In the genomic region with DNA sequence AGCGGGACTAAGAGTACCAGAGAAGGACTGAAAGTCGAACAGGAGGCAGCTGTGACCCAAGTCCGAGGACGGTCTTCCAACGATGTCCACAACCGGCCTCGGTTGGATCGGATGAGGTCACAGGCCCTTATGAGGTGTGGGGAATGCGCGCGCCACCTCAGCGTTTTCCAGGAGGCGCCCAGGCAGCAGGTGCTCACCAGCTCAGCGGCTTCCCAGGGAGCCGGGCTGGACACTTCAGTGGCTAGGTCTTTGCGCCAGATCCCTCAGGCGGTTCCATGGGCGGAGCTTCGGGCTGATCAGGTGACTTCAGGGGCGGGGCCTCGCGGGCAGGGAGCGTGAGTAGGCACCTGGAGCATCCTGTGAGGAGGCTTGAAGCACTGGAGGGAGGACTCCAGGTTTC, we compare ENCODE assay signal across 8 mouse cellular contexts. TPM values are rescaled to one million over a fixed set of nuclear protein-coding genes. Genes with fewer than 3 reads are reported as not detected.
DNase-seq lines count a peak whose midpoint lies in the region; ATAC-seq lines count a peak whose summit lies in the region.

Gm11639 (plus strand) TSS at position 160 of the 400 bp plus-strand sequence.

- 26% methylated on average over 23 of the region's 23 CpGs for WGBS in midbrain, embryonic 10.5 days
- WGBS in midbrain, embryonic 11.5 days = 29% methylated on average over 23 of the region's 23 CpGs
- WGBS in forebrain, embryonic 11.5 days = 28% methylated on average over 23 of the region's 23 CpGs
- WGBS in limb, embryonic 10.5 days = 21% methylated on average over 23 of the region's 23 CpGs
- WGBS in midbrain, embryonic 16.5 days = 27% methylated on average over 23 of the region's 23 CpGs

- no peaks in the 10 kb centered on the region for H3K36me3 ChIP-seq in midbrain, embryonic 10.5 days
- no peaks in the 10 kb centered on the region for H3K36me3 ChIP-seq in midbrain, embryonic 11.5 days (ENCODE audit: control insufficient read depth, insufficient read depth, low read length)
- H3K36me3 ChIP-seq in forebrain, embryonic 11.5 days (ENCODE audit: control insufficient read depth, insufficient read depth, low read length) = no peaks in the 10 kb centered on the region
- no peaks in the 10 kb centered on the region for H3K36me3 ChIP-seq in limb, embryonic 10.5 days
- H3K36me3 ChIP-seq in midbrain, embryonic 16.5 days (ENCODE audit: control insufficient read depth, insufficient read depth, low read length) = no peaks in the 10 kb centered on the region

- H3K9ac ChIP-seq in midbrain, embryonic 11.5 days (ENCODE audit: low read length) = no peak within 1 kb of the TSS
- H3K9ac ChIP-seq in forebrain, embryonic 11.5 days (ENCODE audit: low read length) = no peak within 1 kb of the TSS
- H3K9ac ChIP-seq in midbrain, embryonic 16.5 days (ENCODE audit: low read depth, low read length) = no peak within 1 kb of the TSS

- H3K9me3 ChIP-seq in midbrain, embryonic 10.5 days (replicated peaks) = no peaks in the 10 kb centered on the region
- no peaks in the 10 kb centered on the region for H3K9me3 ChIP-seq in midbrain, embryonic 11.5 days (ENCODE audit: control insufficient read depth, low read length)
- no peaks in the 10 kb centered on the region for H3K9me3 ChIP-seq in forebrain, embryonic 11.5 days (ENCODE audit: control insufficient read depth, low read length)
- H3K9me3 ChIP-seq in limb, embryonic 10.5 days (replicated peaks) = no peaks in the 10 kb centered on the region
- no peaks in the 10 kb centered on the region for H3K9me3 ChIP-seq in midbrain, embryonic 16.5 days (replicated peaks; ENCODE audit: control insufficient read depth, low read length, poor library complexity, severe bottlenecking)

- peak within 1 kb of the TSS; percentile 37 for H3K4me3 ChIP-seq in midbrain, embryonic 10.5 days
- H3K4me3 ChIP-seq in midbrain, embryonic 11.5 days (ENCODE audit: low read depth, low read length) = no peak within 1 kb of the TSS
- no peak within 1 kb of the TSS for H3K4me3 ChIP-seq in forebrain, embryonic 11.5 days (ENCODE audit: low read depth, low read length)
- H3K4me3 ChIP-seq in limb, embryonic 10.5 days = peak within 1 kb of the TSS; percentile 32
- peak within 1 kb of the TSS; percentile 10; the same call in 1 of the 2 replicates for H3K4me3 ChIP-seq in midbrain, embryonic 16.5 days (ENCODE audit: low read depth, low read length)

- no peak for ATAC-seq in midbrain, embryonic 11.5 days (ENCODE audit: low FRiP score)
- ATAC-seq in forebrain, embryonic 11.5 days (replicated peaks; ENCODE audit: low FRiP score) = no peak
- ATAC-seq in midbrain, embryonic 16.5 days = no peak
- ATAC-seq in cerebellum, adult (ENCODE audit: insufficient number of reproducible peaks, low FRiP score, low TSS enrichment) = no peak

- no peaks in the 10 kb centered on the region for H3K27me3 ChIP-seq in midbrain, embryonic 10.5 days (ENCODE audit: low read depth, poor library complexity, severe bottlenecking)
- no peaks in the 10 kb centered on the region for H3K27me3 ChIP-seq in midbrain, embryonic 11.5 days (ENCODE audit: control insufficient read depth, insufficient read depth, low read length)
- H3K27me3 ChIP-seq in forebrain, embryonic 11.5 days (ENCODE audit: control insufficient read depth, insufficient read depth, low read length) = no peaks in the 10 kb centered on the region
- H3K27me3 ChIP-seq in limb, embryonic 10.5 days (ENCODE audit: low read depth, poor library complexity, severe bottlenecking) = peaks cover 8% of the 10 kb centered on the region
- H3K27me3 ChIP-seq in midbrain, embryonic 16.5 days (ENCODE audit: control insufficient read depth, insufficient read depth, low read depth, low read length) = no peaks in the 10 kb centered on the region

- peak; percentile 27 for DNase-seq in midbrain, embryonic 10.5 days (ENCODE audit: low spot score)
- no peak for DNase-seq in midbrain, embryonic 11.5 days (ENCODE audit: low spot score, missing footprints)
- peak; percentile 57 for DNase-seq in forebrain, embryonic 11.5 days (ENCODE audit: low spot score)
- peak; percentile 38 for DNase-seq in limb, embryonic 10.5 days (ENCODE audit: low spot score)
- DNase-seq in right cerebral cortex, postnatal 4 days = no peak
- no peak for DNase-seq in MN1 (ENCODE audit: low spot score)

- no peak within 1 kb of the TSS for H3K4me2 ChIP-seq in midbrain, embryonic 11.5 days
- peak within 1 kb of the TSS; percentile 15; the same call in 1 of the 2 replicates for H3K4me2 ChIP-seq in forebrain, embryonic 11.5 days (ENCODE audit: low read depth, low read length, severe bottlenecking)
- peak within 1 kb of the TSS; percentile 34 for H3K4me2 ChIP-seq in midbrain, embryonic 16.5 days (ENCODE audit: low read length)

- H3K4me1 ChIP-seq in midbrain, embryonic 10.5 days = peaks cover 4% of the 10 kb centered on the region
- no peaks in the 10 kb centered on the region for H3K4me1 ChIP-seq in midbrain, embryonic 11.5 days (ENCODE audit: control insufficient read depth, insufficient read depth, low read length)
- no peaks in the 10 kb centered on the region for H3K4me1 ChIP-seq in forebrain, embryonic 11.5 days (replicated peaks; ENCODE audit: control insufficient read depth, insufficient read depth, low read length)
- peaks cover 5% of the 10 kb centered on the region for H3K4me1 ChIP-seq in limb, embryonic 10.5 days
- no peaks in the 10 kb centered on the region for H3K4me1 ChIP-seq in midbrain, embryonic 16.5 days (ENCODE audit: control insufficient read depth, insufficient read depth, low read length)

- H3K27ac ChIP-seq in midbrain, embryonic 10.5 days (replicated peaks) = no peak within 1 kb of the TSS
- H3K27ac ChIP-seq in midbrain, embryonic 11.5 days (ENCODE audit: low read depth, low read length) = no peak within 1 kb of the TSS
- H3K27ac ChIP-seq in forebrain, embryonic 11.5 days (ENCODE audit: low read depth, low read length) = no peak within 1 kb of the TSS
- no peak within 1 kb of the TSS for H3K27ac ChIP-seq in limb, embryonic 10.5 days
- no peak within 1 kb of the TSS for H3K27ac ChIP-seq in midbrain, embryonic 16.5 days (ENCODE audit: low read length)

RNA-seq across cellular contexts. Expression of gene Gm11639, which starts in this region (rescaled TPM):
- not detected in 2 replicates for polyA plus RNA-seq in midbrain, embryonic 10.5 days (2016; fragmentation: Nextera tagmentation; extraction: Ambion mirVana)
- not detected in 2 replicates for polyA plus RNA-seq in midbrain, embryonic 11.5 days (2014; fragmentation: Nextera tagmentation; extraction: Ambion mirVana)
- polyA plus RNA-seq in forebrain, embryonic 11.5 days (2014; fragmentation: Nextera tagmentation; extraction: Ambion mirVana) = not detected in 2 replicates
- not detected in 2 replicates for polyA plus RNA-seq in limb, embryonic 10.5 days (2016; fragmentation: Nextera tagmentation; extraction: Ambion mirVana)
- 0.05 TPM in 1 of 2 replicates, not detected in the other for polyA plus RNA-seq in midbrain, embryonic 16.5 days (2015; fragmentation: Nextera tagmentation; extraction: Ambion mirVana)

Comparison
In these comparisons a context has a peak if more than half of its experiments do, and no peak if none do; other contexts are left out.
1. Peak in DNase-seq and H3K4me3 ChIP-seq in midbrain, embryonic 10.5 days; RNA of the gene not detected or under 1 TPM.
2. Peak in DNase-seq and H3K4me2 ChIP-seq in forebrain, embryonic 11.5 days; RNA of the gene not detected or under 1 TPM.
3. Peak in DNase-seq and H3K4me3 ChIP-seq in limb, embryonic 10.5 days; RNA of the gene not detected or under 1 TPM.